Mouse (Mus musculus) adrenal gland, adult 18-20 months (tissue): ENCODE measurements at regions not wholly inside any gene's neighbourhood (a gene's known extent, or its start where the extent isn't known, plus 50 kb on each side); places are given as distances from the start of the nearest gene placed in this dataset.

Experiments
- DNase-seq, 2 experiments: peaks; one replicate each; pipeline ENCODE4 v3.0.0; 2021 to 2022; ENCODE audit warnings: low spot score in 2 of 2

DNA sequence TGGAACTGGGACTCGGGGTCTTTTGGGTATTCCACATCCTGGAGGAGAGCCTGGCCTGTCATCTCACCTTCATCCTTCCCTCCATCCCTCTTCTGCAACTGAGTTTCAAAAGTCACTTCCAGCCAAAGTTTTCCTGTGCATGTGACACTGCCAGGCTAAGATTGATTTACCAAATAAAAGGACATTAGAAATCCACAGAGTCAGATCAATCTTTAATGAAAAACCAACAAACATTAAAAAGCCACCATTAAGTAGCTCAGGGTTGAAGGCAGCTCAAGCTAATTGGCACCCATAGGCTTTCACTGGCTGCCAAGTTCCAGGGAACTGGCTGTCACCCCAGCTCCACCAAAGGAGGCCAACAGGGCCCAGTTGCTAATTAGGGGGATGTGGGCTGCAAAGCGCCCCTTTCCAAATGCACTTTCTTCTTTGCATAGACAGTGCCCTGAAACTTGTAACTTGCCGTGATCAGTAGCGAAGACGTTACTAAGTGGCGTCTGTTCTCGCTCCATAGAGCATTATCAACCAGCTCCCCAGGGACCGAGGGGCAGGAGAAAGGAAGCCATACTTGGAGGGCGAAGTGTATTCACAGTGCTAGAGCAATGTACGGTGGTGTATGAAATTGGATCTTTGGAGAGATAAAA lies 464.6 kb upstream of the Gm19410 start:
- no peak for DNase-seq

DNA sequence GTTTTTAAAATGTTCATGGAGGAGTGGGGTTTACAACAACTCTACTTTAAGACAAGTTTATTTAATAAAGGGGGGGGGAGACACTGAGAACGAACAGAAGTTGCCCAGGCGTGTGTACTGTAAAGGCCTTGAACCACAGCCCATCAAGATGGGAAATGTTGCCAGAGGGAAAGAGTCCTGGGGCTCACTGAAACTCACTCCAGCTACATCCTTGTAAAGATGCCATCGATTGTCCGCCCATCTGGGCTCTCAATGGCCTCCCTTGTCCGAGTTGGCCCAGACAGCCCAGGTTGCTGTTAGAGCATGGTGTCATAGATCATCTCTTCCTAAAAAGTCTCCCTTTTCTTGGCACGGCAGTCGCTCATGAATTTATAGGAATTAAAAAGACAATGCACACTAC lies 462.7 kb upstream of the Gm19410 start:
- no peak for DNase-seq

DNA sequence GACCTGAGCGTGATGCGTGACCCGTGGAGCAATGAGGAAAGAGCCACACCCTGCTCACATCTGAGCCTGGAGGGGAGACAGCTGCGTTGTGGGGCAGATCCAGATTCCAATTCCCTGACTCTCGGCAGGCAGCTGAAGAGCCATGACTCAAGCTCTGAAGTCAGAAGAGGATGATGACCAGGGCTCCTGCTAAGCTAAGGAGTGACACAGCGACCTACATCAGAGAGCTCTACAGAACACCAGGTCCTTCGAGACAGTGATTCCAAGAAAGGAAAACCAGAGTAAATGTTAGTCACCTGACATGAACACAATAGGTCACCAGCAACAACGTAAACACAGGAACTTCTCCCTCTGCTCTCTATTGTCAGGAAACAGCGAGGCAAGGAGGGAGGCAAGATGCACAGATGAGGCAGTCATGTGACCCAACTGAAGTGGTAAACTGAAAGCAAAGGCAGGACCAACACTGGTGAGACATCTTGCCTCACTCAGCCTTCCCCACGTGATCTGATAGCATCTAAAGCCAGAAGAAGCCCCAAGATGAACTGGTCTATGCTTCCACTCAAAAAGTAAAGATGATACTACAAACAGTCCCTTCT lies 444.2 kb upstream of the Gm19410 start:
- no peak for DNase-seq

DNA sequence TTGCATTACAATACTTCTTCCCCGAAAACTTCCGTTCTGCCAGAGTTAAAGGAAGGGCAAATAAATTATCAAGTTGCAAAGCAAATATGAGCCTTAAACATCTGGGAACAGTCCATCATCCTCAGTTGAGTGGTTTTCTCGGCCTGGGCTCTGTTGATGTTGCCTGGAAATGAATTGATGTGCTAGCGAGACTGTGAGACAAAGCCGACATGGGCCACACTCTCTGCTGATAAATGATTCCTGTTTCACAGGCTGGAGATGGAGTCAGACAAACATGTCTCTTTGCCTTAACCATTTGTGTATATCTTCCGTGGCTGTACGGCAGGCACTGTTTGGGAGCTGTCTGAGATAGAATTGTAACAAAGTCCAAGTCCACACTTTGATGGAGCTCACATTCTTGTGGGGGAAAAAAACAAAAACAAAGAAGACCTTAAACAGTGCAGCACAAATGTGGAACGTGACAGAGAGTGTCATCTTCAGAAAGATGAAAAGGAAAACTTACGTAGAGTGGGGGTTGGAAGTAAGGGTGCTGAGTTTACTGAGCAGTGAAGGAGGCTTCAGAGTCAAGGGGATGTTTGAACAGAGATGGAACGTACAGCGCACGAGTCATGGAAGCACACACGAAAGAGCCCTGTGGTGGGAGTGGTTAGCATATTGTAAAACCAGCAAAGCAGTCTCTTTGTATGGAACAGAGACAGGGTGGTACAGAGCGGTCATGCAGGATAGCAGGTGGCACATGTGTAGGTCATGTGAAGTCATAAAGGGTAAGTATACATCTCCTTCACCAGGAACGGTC lies 442.2 kb upstream of the Gm19410 start:
- DNase-seq, result no peak
